Mouse (Mus musculus) left cerebral cortex, postnatal 36 days (tissue): ENCODE data around the gene Large2. TPM values are rescaled to one million over a fixed set of nuclear protein-coding genes. Genes with fewer than 3 reads are reported as not detected.
A peak's percentile ranks its signal among the peaks of the same experiment; 100 is the strongest.

Experiments
- DNase-seq, 2 experiments: peaks; one replicate each; pipeline ENCODE4 v3.0.0; 2021 to 2022; ENCODE audit warnings: low spot score in 2 of 2, mixed read lengths in 1 of 2
- intact Hi-C: fragments of 180-260 bp; cut with DNase I; formaldehyde crosslinking; loops from one replicate; pipeline ENCODE4 v1.15.1; 2025
- total RNA-seq, 2 experiments: library from RNA; stranded (reverse); gene quantifications; 2 replicates each; pipeline ENCODE4 v1.2.3; 2021

Large2 gene
- total RNA-seq, 2 experiments from 2014 or later, result 0.47 to 0.97 TPM

- intact Hi-C loops, result no loop called here
- no peak for DNase-seq
Observed at GRCm38 (mm10) chr2:92391703-92392317, 17.1 kb upstream of the Large2 start.

DNA sequence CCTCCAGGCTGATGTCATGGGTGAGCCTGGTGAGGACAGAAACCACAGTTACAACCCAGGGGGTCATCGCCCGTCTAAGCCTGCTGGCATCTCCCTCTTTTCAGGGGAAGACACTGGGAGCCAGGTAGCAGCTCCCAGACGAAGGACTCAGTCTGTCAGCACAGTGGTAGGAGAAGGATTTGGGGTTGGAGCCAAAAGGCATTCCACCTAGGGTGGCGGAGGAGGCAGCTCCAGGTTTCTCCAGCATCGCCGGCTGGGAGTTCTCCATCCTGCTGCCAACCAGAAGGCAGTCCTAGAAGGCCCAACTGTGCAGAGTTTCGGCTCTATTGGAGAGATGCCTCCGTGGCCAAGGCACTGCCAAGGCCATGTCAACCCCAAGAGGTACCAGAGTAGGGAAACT lies 16.4 kb upstream of the Large2 start:
- DNase-seq, result peak in 1 of 2 experiments; percentile 68
- intact Hi-C loops, result no loop called here

- intact Hi-C loops, result no loop called here
Observed at GRCm38 (mm10) chr2:92390206-92390930, 15.7 kb upstream of the Large2 start.

GRCm38 (mm10) chr2:92389645-92390044 lies 15.0 kb upstream of the Large2 start:
- DNase-seq, result no peak
- intact Hi-C loops, result loop anchor here (5.0 kb wide), 1 partner anchor 43 kb away; the partner anchor contains the start of gene Cry2

More at GRCm38 (mm10) chr2:92390206-92390930, 15.7 kb upstream of the Large2 start:
- DNase-seq, result no peak

DNA sequence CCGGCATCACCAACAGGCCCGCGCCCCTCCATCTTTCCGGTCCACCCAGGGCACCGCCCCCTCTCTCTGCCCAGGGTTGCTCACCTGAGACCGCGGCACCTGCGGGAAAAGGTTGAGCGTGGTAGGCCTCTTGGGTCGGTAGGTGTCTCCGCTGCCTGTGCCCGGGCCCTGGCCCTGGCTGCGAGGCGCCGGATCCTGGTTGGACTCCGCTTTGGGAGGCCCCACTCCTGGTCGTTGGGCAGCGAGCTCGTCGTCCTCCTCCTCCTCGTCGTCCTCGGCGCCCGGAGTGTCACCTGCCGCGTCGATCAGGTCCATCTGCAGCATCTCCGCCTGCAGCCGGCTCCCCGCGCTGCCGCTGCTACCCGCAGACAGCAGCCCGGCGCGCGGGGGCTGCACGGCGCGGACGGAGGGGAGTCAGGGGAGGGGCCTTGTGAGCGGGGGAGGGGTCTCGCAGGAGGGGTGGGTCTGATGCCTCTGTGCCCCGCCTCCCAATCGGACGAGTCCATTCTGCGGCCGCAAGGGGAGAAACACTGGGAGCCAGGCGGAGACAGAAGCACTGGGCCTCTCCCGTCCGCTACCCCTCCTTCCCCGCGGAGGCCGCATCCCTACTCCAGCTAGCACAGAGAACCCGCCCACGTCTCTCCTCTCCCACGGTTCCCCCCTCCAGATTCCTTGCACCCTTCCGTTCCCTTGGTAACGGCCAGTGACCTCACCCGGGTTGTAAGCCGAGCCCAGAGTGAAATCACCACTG lies 14.4 kb upstream of the Large2 start:
- DNase-seq, result peak; percentile 91 to 92
- intact Hi-C loops, result loop anchor here (5.0 kb wide), 1 partner anchor 43 kb away; the partner anchor contains the start of gene Cry2

- DNase-seq, result no peak
- intact Hi-C loops, result loop anchor here (5.0 kb wide), 1 partner anchor 44 kb away; the partner anchor contains the start of gene Cry2
Observed at GRCm38 (mm10) chr2:92388081-92388517, 13.4 kb upstream of the Large2 start.

- intact Hi-C loops, result loop anchor here (5.0 kb wide), 1 partner anchor 45 kb away; the partner anchor contains the start of gene Cry2
Observed at GRCm38 (mm10) chr2:92387646-92388045, 13.0 kb upstream of the Large2 start.

GRCm38 (mm10) chr2:92386821-92387570 lies 12.3 kb upstream of the Large2 start:
- intact Hi-C loops, result loop anchor here (5.0 kb wide), 1 partner anchor 45 kb away; the partner anchor contains the start of gene Cry2
- no peak for DNase-seq

More at GRCm38 (mm10) chr2:92387646-92388045, 13.0 kb upstream of the Large2 start:
- peak; percentile 67 to 73 for DNase-seq

DNA sequence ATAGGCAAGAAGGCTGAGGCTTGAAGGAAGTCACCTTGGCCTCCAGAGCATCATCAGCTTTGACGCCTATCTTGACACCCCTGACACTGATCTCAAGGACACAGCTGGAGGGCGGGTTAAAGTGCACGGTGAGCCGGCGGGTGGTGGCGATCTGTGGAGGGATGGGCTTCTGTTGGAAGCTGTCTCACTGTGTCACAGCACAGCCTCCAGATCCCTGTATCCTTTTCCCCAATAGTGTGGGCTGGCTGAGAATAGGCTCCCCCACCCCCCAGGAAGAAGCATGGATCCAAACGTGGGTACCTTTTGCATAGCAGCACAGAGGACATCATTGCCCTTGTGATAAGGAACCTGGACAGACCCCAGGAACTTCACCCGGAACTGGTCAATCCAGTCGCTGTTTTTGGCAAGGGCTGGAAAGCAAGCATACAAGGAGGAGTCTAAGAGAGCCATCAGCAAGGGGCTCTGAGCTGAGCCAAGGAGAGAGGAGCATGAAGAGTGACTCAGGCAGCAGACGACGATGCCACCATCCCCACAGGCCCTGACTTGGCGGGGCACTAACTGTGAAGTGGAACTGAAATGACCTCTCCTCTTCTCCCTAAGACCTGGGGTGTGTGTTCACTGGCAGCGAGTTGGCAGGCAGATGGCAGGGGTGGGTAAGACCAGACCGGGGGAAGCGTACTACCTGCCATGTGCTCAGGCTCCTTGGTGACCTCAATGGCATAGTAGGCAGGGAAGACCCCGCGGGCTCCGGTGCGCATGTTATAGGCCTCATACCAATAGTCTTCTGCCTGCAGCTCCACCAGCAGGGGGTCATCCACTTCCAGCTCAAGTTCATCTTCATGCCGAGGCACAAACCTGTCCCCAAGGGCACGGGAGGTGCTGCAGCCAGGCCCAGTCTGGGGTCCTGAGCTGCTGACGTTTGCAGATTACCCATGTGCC lies 10.7 kb upstream of the Large2 start:
- intact Hi-C loops, result loop anchor here (5.0 kb wide), 1 partner anchor 47 kb away; the partner anchor contains the start of gene Cry2
- DNase-seq, result no peak

DNA sequence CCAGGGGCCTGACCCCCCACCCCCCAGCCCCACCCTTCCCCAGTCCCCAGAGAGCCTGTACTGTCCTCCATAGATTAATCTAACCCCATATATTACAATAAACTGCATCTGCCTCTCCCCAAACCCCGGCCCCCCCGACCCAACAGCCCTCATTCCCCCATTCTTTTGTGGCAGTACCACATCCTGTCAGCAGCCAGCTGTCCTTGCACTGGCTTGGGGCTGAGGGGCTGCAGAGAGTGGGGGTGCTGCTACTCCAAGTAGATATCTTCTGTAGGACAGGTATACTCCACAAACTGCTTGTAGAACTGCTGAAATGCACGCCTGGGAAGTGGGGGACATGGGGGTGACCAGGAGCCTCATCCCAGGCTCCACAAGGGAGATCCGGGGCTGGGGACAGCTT lies 9.4 kb upstream of the Large2 start:
- intact Hi-C loops, result no loop called here

GRCm38 (mm10) chr2:92382759-92383158 lies 8.1 kb upstream of the Large2 start:
- DNase-seq, result no peak
- intact Hi-C loops, result no loop called here

More for the DNA sequence above, 9.4 kb upstream of the Large2 start:
- DNase-seq, result no peak

- intact Hi-C loops, result no loop called here
Observed at GRCm38 (mm10) chr2:92381901-92382588, 7.4 kb upstream of the Large2 start, which contains the start of gene 1700029I15Rik. 1700029I15Rik (plus strand) TSS chr2:92382538.

GRCm38 (mm10) chr2:92381161-92381560 lies 6.5 kb upstream of the Large2 start:
- intact Hi-C loops, result no loop called here
- no peak for DNase-seq

More at GRCm38 (mm10) chr2:92381901-92382588, 7.4 kb upstream of the Large2 start, which contains the start of gene 1700029I15Rik:
- DNase-seq, result no peak

DNA sequence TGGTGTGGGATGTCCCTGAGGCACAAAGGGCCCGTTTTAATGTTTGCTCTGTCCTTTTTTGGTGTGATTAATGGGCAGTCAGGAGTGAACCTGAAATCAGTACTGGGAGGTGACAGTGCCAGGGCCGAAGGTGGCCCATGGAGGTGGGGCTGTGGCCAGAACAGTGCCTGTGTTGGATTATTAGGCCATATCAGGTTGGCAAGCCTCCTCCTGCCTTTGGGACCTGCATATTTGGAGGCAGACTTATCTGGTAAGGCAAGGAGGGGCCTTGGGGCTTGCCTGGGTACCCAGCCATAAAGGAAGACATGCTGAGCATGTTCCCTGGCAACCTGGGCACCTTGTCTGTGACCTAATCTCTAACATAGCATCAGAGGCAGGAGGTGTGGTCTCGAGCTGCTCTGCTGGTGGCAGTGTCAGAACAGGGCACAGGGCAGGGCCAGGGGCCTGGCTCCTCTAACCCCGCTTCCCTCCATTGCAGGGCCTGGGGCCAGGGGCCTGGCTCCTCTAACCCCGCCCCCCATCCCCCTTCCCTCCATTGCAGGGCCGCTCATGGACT lies 5.9 kb upstream of the Large2 start:
- intact Hi-C loops, result no loop called here

DNA sequence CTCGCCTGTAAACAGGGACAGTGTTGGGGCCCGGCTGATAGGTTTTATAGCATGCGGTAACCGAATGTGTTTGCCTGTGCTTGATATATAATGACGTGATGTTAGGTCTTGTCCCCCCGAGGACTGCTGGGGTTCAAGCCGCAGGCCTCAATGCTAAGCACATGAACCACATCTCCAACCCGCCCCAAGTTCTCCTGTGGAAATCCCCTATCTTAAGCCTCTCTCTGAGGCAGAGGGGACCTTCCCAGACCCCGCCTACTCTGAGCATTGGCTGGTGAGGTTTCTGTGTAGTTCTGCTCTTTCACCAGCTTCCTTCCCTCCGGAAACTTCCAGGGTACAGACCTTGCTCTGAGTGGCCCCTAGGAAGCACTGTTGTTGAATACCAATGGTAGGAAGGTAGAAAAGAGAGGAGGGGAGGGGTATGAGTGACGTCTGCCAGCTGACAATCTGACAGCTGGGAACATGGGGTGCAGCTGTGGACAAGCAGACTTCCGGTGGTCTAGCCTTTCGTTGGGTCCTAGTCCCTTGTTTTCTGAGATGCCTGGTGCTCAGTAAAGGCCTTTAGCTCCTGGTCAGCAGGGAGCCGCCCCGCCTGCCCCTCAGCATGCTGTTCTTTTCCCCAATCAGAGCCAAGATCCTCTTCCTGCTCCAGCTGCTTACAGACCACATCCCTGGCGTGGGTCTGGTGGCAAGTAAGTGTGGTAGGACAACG lies 5.3 kb upstream of the Large2 start:
- intact Hi-C loops, result no loop called here
- DNase-seq, result no peak

More for the DNA sequence above, 5.9 kb upstream of the Large2 start:
- DNase-seq, result no peak

DNA sequence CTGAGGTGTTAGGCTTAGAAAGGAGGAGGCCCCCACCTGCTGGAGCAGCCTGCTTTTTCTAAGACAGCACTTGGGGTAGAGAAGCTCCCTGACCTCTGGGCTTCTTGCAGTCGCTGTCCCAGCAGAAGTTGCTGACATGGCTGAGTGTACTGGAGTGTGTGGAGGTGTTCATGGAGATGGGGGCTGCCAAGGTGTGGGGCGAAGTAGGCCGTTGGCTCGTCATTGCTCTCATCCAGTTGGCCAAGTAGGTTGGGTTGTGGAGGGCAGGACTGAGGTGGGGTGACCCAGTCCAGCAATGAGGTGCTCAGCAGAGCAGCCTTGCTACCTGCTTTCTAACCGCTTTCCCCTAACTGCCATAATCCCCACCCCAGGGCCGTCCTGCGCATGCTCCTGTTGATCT lies 2.7 kb upstream of the Large2 start:
- intact Hi-C loops, result no loop called here
- no peak for DNase-seq
